Mouse (Mus musculus) forebrain, embryonic 13.5 days (tissue): ENCODE data around the gene Eid2. TPM values are rescaled to one million over a fixed set of nuclear protein-coding genes. Genes with fewer than 3 reads are reported as not detected.

Experiments used
- ATAC-seq: fragments of 200-750 bp; cut with Nextera tagmentation; 2 replicates; pipeline ENCODE4 v1.8.0; 2017
- H3K27ac ChIP-seq: fragments of 300-500 bp; sonication (generic); 2 replicates; pipeline ENCODE4 v1.5.1; 2015; ENCODE audit warnings: inconsistent platforms, mild to moderate bottlenecking, moderate library complexity
- H3K27me3 ChIP-seq: fragments of 300-500 bp; sonication (generic); 2 replicates; pipeline ENCODE4 v1.6.1; 2015; ENCODE audit warnings: mild to moderate bottlenecking, inconsistent platforms
- H3K36me3 ChIP-seq: fragments of 300-500 bp; sonication (generic); 2 replicates; pipeline ENCODE4 v1.6.1; 2015; ENCODE audit warnings: mild to moderate bottlenecking, inconsistent platforms; ENCODE audit not compliant: poor library complexity, severe bottlenecking
- H3K4me1 ChIP-seq: fragments of 300-500 bp; sonication (generic); 2 replicates; pipeline ENCODE4 v1.6.1; 2015; ENCODE audit warnings: inconsistent platforms
- H3K4me2 ChIP-seq: fragments of 300-500 bp; sonication (generic); 2 replicates; pipeline ENCODE4 v1.6.1; 2015; ENCODE audit warnings: inconsistent platforms, mild to moderate bottlenecking, moderate library complexity
- H3K4me3 ChIP-seq: fragments of 300-500 bp; sonication (generic); 2 replicates; pipeline ENCODE4 v1.5.1; 2015; ENCODE audit warnings: mild to moderate bottlenecking, inconsistent platforms
- H3K9ac ChIP-seq: fragments of 300-500 bp; sonication (generic); 2 replicates; pipeline ENCODE4 v1.6.1; 2015; ENCODE audit warnings: mild to moderate bottlenecking, inconsistent platforms
- H3K9me3 ChIP-seq: fragments of 300-500 bp; sonication (generic); replicated peaks from 2 replicates; pipeline ENCODE4 v1.6.1; 2016; ENCODE audit warnings: inconsistent platforms
- WGBS: fragments of 180-500 bp; shearing (Covaris S2); methylation state at CpG from one replicate; pipeline ENCODE4 v1.1.7; 2015; 5-methylcytosine and 5-hydroxymethylcytosine counted together
- polyA plus RNA-seq: library from polyadenylated mRNA; unstranded; fragments of >200 nt; fragmentation: Nextera tagmentation; extraction: Ambion mirVana; gene quantifications from 2 replicates; pipeline ENCODE4 v1.2.1, GENCODE M21; 2015

The Eid2 gene
- polyA plus RNA-seq, 1 experiment from 2014 or later, result 3.3 TPM

GRCm38 (mm10) chr7:28298837-28299625 lies 31.4 kb downstream of the Eid2 start:
- ATAC-seq, result no peak
- Histone ChIP-seq H3K4me3 (peak overlapping the region; percentile 51), H3K36me3 (peaks cover 5% of the 10 kb centered on the region; the same call in 1 of the 2 replicates), H3K9me3 (no peaks in the 10 kb centered on the region), H3K9ac (peak overlapping the region; percentile 34; the same call in 1 of the 2 replicates), H3K4me2 (peak overlapping the region; percentile 64), H3K27ac (0 out of 2 replicates have a peak overlapping the region, but pooled peaks have one; percentile 31), H3K27me3 (peaks cover 60% of the 10 kb centered on the region), H3K4me1 (peaks cover 49% of the 10 kb centered on the region)
- 6% methylated on average over 39 of the region's 43 CpGs for WGBS

GRCm38 (mm10) chr7:28301616-28302433 lies 34.1 kb downstream of the Eid2 start, which contains the start of gene Dll3:
TSS of gene Dll3 (minus strand) at chr7:28302238.
- H3K27ac ChIP-seq, result peak within 1 kb of the TSS; percentile 91
- WGBS, result under 1% methylated on average over 28 of the region's 30 CpGs
- H3K4me3 ChIP-seq, result peak within 1 kb of the TSS; percentile 51
- peak; percentile 76 for ATAC-seq
- peak within 1 kb of the TSS; percentile 64 for H3K4me2 ChIP-seq
- peak within 1 kb of the TSS; percentile 80 for H3K9ac ChIP-seq
- no peaks in the 10 kb centered on the region for H3K9me3 ChIP-seq
- peaks cover 39% of the 10 kb centered on the region for H3K4me1 ChIP-seq
- peaks cover 29% of the 10 kb centered on the region for H3K36me3 ChIP-seq
- H3K27me3 ChIP-seq, result peaks cover 35% of the 10 kb centered on the region

GRCm38 (mm10) chr7:28305641-28306040 lies 38.0 kb downstream of the Eid2 start:
- no peak for ATAC-seq

DNA sequence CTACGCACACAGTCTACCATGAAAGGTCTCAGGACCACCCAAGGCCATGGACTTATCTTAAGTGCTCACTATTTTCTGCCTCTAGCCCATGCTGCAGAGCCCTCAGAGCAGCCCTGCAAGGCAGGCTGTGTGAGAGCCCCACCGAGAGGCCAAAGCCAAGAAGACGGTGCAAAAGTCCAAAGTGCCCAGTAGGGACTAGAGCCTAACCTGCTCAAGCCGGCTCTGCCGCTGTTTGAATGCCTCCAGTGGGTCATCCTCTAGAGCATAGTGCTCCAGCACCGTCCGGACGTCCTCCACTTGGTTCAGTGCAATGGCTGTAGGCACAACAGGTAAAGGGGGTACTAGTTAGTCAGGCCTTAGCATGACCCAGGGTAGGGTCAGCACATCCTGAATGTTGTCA lies 38.5 kb downstream of the Eid2 start:
- H3K9me3 ChIP-seq, result no peaks in the 10 kb centered on the region
- peaks cover 59% of the 10 kb centered on the region for H3K36me3 ChIP-seq
- no peak overlapping the region for H3K9ac ChIP-seq
- H3K4me2 ChIP-seq, result no peak overlapping the region
- H3K4me1 ChIP-seq, result peaks cover 47% of the 10 kb centered on the region
- H3K27me3 ChIP-seq, result 0 out of 2 replicates have a peak, but pooled peaks cover 4% of the 10 kb centered on the region
- H3K27ac ChIP-seq, result no peak overlapping the region
- ATAC-seq, result no peak
- H3K4me3 ChIP-seq, result no peak overlapping the region
- WGBS, result 96% methylated on average over 8 of the region's 8 CpGs

More at GRCm38 (mm10) chr7:28305641-28306040, 38.0 kb downstream of the Eid2 start:
- no peak overlapping the region for H3K27ac ChIP-seq
- H3K9me3 ChIP-seq, result no peaks in the 10 kb centered on the region
- no peak overlapping the region for H3K9ac ChIP-seq
- peaks cover 47% of the 10 kb centered on the region for H3K4me1 ChIP-seq
- no peak overlapping the region for H3K4me2 ChIP-seq
- WGBS, result 94% methylated on average over 10 of the region's 10 CpGs
- H3K27me3 ChIP-seq, result 0 out of 2 replicates have a peak, but pooled peaks cover 5% of the 10 kb centered on the region
- H3K36me3 ChIP-seq, result peaks cover 59% of the 10 kb centered on the region
- H3K4me3 ChIP-seq, result no peak overlapping the region

GRCm38 (mm10) chr7:28309737-28310136 lies 42.1 kb downstream of the Eid2 start:
- no peak for ATAC-seq
- Histone ChIP-seq H3K27me3 (no peaks in the 10 kb centered on the region), H3K27ac (peak overlapping the region; percentile 8; the same call in 1 of the 2 replicates), H3K4me3 (no peak overlapping the region), H3K4me2 (peak overlapping the region; percentile 92; the same call in 1 of the 2 replicates), H3K9me3 (no peaks in the 10 kb centered on the region), H3K9ac (no peak overlapping the region), H3K4me1 (peaks cover 30% of the 10 kb centered on the region), H3K36me3 (peaks cover 65% of the 10 kb centered on the region)
- WGBS, result 74% methylated on average over 9 of the region's 9 CpGs

GRCm38 (mm10) chr7:28311151-28311925 lies 43.7 kb downstream of the Eid2 start:
- peak overlapping the region; percentile 96 for H3K4me3 ChIP-seq
- peak; percentile 71 for ATAC-seq
- H3K4me1 ChIP-seq, result peaks cover 30% of the 10 kb centered on the region
- no peaks in the 10 kb centered on the region for H3K9me3 ChIP-seq
- H3K4me2 ChIP-seq, result peak overlapping the region; percentile 92
- H3K36me3 ChIP-seq, result peaks cover 65% of the 10 kb centered on the region
- H3K27me3 ChIP-seq, result no peaks in the 10 kb centered on the region
- WGBS, result 7% methylated on average over 32 of the region's 35 CpGs
- peak overlapping the region; percentile 93 for H3K9ac ChIP-seq
- peak overlapping the region; percentile 66; the same call in 1 of the 2 replicates for H3K27ac ChIP-seq

GRCm38 (mm10) chr7:28311926-28312543 lies 44.4 kb downstream of the Eid2 start, which contains the start of gene Timm50:
TSS of gene Timm50 (minus strand) at chr7:28312072.
- Histone ChIP-seq H3K4me1 (peaks cover 30% of the 10 kb centered on the region), H3K27ac (peak within 1 kb of the TSS; percentile 66; the same call in 1 of the 2 replicates), H3K27me3 (no peaks in the 10 kb centered on the region), H3K9me3 (no peaks in the 10 kb centered on the region), H3K4me3 (peak within 1 kb of the TSS; percentile 96), H3K9ac (peak within 1 kb of the TSS; percentile 93), H3K36me3 (peaks cover 65% of the 10 kb centered on the region), H3K4me2 (peak within 1 kb of the TSS; percentile 92)
- under 1% methylated on average over 45 of the region's 45 CpGs for WGBS
- ATAC-seq, result peak; percentile 98

- Histone ChIP-seq H3K36me3 (peaks cover 93% of the 10 kb centered on the region), H3K9ac (no peak overlapping the region), H3K4me1 (no peaks in the 10 kb centered on the region), H3K4me3 (no peak overlapping the region), H3K9me3 (no peaks in the 10 kb centered on the region), H3K27ac (no peak overlapping the region), H3K27me3 (no peaks in the 10 kb centered on the region), H3K4me2 (no peak overlapping the region)
- WGBS, result 88% methylated on average over 3 of the region's 3 CpGs
- ATAC-seq, result no peak
Observed at GRCm38 (mm10) chr7:28318036-28318435, 50.4 kb downstream of the Eid2 start.

DNA sequence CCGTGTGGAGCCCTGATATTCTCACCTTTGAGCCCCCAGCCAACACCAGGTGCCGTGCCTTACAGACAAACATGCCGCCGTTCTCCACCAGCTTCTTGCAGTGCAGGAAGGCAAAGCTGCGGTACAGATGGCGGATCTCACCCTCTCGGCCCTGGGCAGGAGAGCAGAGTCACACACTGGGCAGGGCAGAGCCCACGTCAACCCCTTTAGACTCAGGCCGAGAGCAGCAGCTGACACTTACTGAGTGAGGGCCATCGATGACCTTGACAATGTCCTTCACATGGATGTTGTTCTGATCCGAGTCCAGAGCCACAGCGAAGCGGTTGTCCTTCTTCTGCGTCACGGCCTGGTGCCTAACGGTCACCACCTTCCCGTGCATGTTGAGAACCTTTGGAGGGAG lies 51.0 kb downstream of the Eid2 start:
- Histone ChIP-seq H3K4me1 (no peaks in the 10 kb centered on the region), H3K9me3 (no peaks in the 10 kb centered on the region), H3K4me3 (no peak overlapping the region), H3K36me3 (peaks cover 100% of the 10 kb centered on the region), H3K27me3 (no peaks in the 10 kb centered on the region), H3K9ac (no peak overlapping the region), H3K4me2 (no peak overlapping the region), H3K27ac (no peak overlapping the region)
- 94% methylated on average over 17 of the region's 17 CpGs for WGBS
- no peak for ATAC-seq
